Mouse (Mus musculus) ES-Bruce4 (cell line): ENCODE measurements at regions not wholly inside any gene's neighbourhood (a gene's known extent, or its start where the extent isn't known, plus 50 kb on each side); places are given as distances from the start of the nearest gene placed in this dataset.

ENCODE experiments used
- CTCF ChIP-seq: IDR thresholded peaks from one replicate; pipeline ENCODE4 v1.8.1; 2011; ENCODE audit warnings: low read depth, low read length
- POLR2A ChIP-seq: IDR thresholded peaks from one replicate; pipeline ENCODE4 v1.8.1; 2011; ENCODE audit warnings: low read length; ENCODE audit not compliant: insufficient read depth

DNA sequence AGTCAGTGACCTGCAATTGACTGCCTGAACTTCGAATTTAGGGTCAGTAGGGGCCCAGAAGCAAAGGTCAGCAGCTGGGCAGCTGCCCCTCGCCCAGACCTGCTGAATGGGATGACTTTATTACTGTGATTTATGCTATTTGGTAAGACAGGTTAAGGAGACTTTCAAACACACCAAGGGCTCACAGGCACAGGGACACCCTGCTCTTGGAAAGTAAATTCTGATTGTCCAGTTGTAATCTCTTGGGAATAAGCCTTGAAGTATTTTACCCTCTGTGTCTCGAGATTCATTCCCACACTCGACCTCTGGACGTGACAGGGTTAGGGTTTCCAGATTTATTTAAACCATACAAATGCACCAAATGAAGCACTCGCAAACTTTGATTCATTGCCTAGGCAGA is 672.4 kb upstream of the Nr2f1 start:
- TF ChIP-seq POLR2A (no peak), CTCF (no peak)
